Mouse (Mus musculus): ENCODE data around the gene Rnase9. TPM values are rescaled to one million over a fixed set of nuclear protein-coding genes. Genes with fewer than 3 reads are reported as not detected.
A peak's percentile ranks its signal among the peaks of the same experiment; 100 is the strongest.

Rnase9 gene
- polyA plus RNA-seq, 1 experiment from 2014 or later = 0.14 TPM

DNA sequence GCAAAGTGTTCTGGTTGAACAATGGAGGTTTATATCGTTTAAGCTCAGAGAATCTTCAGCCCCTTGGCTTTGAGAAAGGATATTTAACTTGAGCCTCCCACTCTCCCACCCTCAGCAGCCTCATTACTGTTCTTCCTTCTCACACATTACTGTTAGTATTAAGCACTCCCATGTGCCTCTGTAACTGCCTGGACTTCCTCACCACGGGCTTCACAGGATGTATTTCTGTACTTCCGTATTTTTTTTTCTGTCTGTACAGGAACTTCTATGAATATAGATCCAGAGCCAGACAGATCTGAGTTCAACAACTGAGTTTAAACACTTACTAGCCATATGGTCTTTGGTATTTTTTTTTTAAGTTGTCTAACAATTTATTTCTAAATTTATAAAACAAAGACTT, 44.6 kb downstream of the Rnase9 start:
- no peaks in the 10 kb centered on the region for H3K9me3 ChIP-seq (ENCODE audit: low read length)
- 62% methylated on average over 3 of the region's 3 CpGs for WGBS
- ATAC-seq (ENCODE audit: low FRiP score, low TSS enrichment) = no peak
- no peak overlapping the region for H3K27ac ChIP-seq (ENCODE audit: low read length)
- no peaks in the 10 kb centered on the region for H3K36me3 ChIP-seq (ENCODE audit: insufficient read depth, low read length)
- H3K4me1 ChIP-seq (ENCODE audit: insufficient read depth, low read length) = peaks cover 10% of the 10 kb centered on the region; the same call in 1 of the 2 replicates
- no peaks in the 10 kb centered on the region for H3K27me3 ChIP-seq (ENCODE audit: insufficient read depth, low read length)
- no peak overlapping the region for H3K9ac ChIP-seq (replicated peaks; ENCODE audit: low read length)
- H3K4me3 ChIP-seq (ENCODE audit: low read length) = no peak overlapping the region
- no peak overlapping the region for H3K4me2 ChIP-seq (replicated peaks; ENCODE audit: low read depth, low read length)

DNA sequence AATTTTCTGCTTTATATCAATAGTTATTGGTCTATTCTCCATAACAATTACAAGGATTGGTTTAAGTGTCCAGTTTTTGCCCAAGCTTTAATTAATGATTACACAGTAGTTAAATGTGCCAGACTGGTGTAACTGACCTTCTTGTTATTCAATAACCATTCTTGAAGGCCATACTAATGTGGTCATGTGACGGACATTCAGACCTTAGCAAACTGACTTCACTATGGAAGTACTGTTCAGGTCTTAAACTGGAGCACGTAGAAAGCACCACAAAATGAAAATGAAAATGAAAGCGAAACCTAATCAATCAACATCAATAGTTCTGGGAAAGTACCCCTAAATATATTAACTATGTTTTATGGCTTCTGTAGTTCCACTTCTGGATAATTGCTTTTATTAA, 50.6 kb downstream of the Rnase9 start:
- Histone ChIP-seq H3K27me3 (ENCODE audit: insufficient read depth, low read length) (no peaks in the 10 kb centered on the region), H3K9ac (replicated peaks; ENCODE audit: low read length) (no peak overlapping the region), H3K9me3 (ENCODE audit: low read length) (no peaks in the 10 kb centered on the region), H3K4me2 (replicated peaks; ENCODE audit: low read depth, low read length) (no peak overlapping the region), H3K27ac (ENCODE audit: low read length) (peak overlapping the region; percentile 36; the same call in 1 of the 2 replicates), H3K36me3 (ENCODE audit: insufficient read depth, low read length) (no peaks in the 10 kb centered on the region), H3K4me3 (ENCODE audit: low read length) (no peak overlapping the region), H3K4me1 (ENCODE audit: insufficient read depth, low read length) (peaks cover 3% of the 10 kb centered on the region; the same call in 1 of the 2 replicates)
- 77% methylated on average over 3 of the region's 3 CpGs for WGBS
- ATAC-seq (ENCODE audit: low FRiP score, low TSS enrichment) = peak; percentile 87; the same call in 1 of the 2 replicates

Other genes starting within 250 kb of the Rnase9 start
- not detected in 2 replicates for gene Ccnb1ip1, start 234.1 kb downstream of the Rnase9 start, polyA plus RNA-seq (2015; fragmentation: Nextera tagmentation; extraction: Ambion mirVana)
- 61.8 and 70.2 TPM in 2 replicates for gene Parp2, start 234.0 kb downstream of the Rnase9 start, polyA plus RNA-seq (2015; fragmentation: Nextera tagmentation; extraction: Ambion mirVana)
- 9.6 and 10.2 TPM in 2 replicates for gene Tep1, start 171.3 kb downstream of the Rnase9 start, polyA plus RNA-seq (2015; fragmentation: Nextera tagmentation; extraction: Ambion mirVana)
- 0.27 and 0.41 TPM in 2 replicates for gene Klhl33, start 144.4 kb downstream of the Rnase9 start, polyA plus RNA-seq (2015; fragmentation: Nextera tagmentation; extraction: Ambion mirVana)
- gene Osgep, start 117.0 kb downstream of the Rnase9 start, polyA plus RNA-seq (2015; fragmentation: Nextera tagmentation; extraction: Ambion mirVana) = 176 and 196 TPM in 2 replicates
- 276 and 285 TPM in 2 replicates for gene Apex1, start 116.9 kb downstream of the Rnase9 start, polyA plus RNA-seq (2015; fragmentation: Nextera tagmentation; extraction: Ambion mirVana)
- 57.7 and 60.8 TPM in 2 replicates for gene Pip4p1, start 111.0 kb downstream of the Rnase9 start, polyA plus RNA-seq (2015; fragmentation: Nextera tagmentation; extraction: Ambion mirVana)
- gene Pnp, start 110.8 kb downstream of the Rnase9 start, polyA plus RNA-seq (2015; fragmentation: Nextera tagmentation; extraction: Ambion mirVana) = 78.2 and 79.3 TPM in 2 replicates
- gene Gm49342, start 97.4 kb downstream of the Rnase9 start, polyA plus RNA-seq (2015; fragmentation: Nextera tagmentation; extraction: Ambion mirVana) = not detected in 2 replicates
- gene Pnp2, start 85.9 kb downstream of the Rnase9 start, polyA plus RNA-seq (2015; fragmentation: Nextera tagmentation; extraction: Ambion mirVana) = 0.66 TPM in 1 of 2 replicates, not detected in the other
- not detected in 2 replicates for gene Rnase10, start 34.1 kb downstream of the Rnase9 start, polyA plus RNA-seq (2015; fragmentation: Nextera tagmentation; extraction: Ambion mirVana)
- 0.44 TPM in 1 of 2 replicates, not detected in the other for gene Rnase11, start 8.3 kb upstream of the Rnase9 start, polyA plus RNA-seq (2015; fragmentation: Nextera tagmentation; extraction: Ambion mirVana)
- 9.0 and 10.2 TPM in 2 replicates for gene Rnase12, start 15.8 kb upstream of the Rnase9 start, polyA plus RNA-seq (2015; fragmentation: Nextera tagmentation; extraction: Ambion mirVana)
- gene Olfr750, start 32.6 kb upstream of the Rnase9 start, polyA plus RNA-seq (2015; fragmentation: Nextera tagmentation; extraction: Ambion mirVana) = not detected in 2 replicates
- 45.5 and 47.7 TPM in 2 replicates for gene Rnase4, start 49.2 kb upstream of the Rnase9 start, polyA plus RNA-seq (2015; fragmentation: Nextera tagmentation; extraction: Ambion mirVana)
- 8.6 and 8.9 TPM in 2 replicates for gene Ang, start 49.3 kb upstream of the Rnase9 start, polyA plus RNA-seq (2015; fragmentation: Nextera tagmentation; extraction: Ambion mirVana)
- gene Eddm3b, start 72.6 kb upstream of the Rnase9 start, polyA plus RNA-seq (2015; fragmentation: Nextera tagmentation; extraction: Ambion mirVana) = 1.5 and 2.2 TPM in 2 replicates
- 0.64 and 0.89 TPM in 2 replicates for gene Rnase6, start 82.0 kb upstream of the Rnase9 start, polyA plus RNA-seq (2015; fragmentation: Nextera tagmentation; extraction: Ambion mirVana)
- gene Rnase1, start 104.9 kb upstream of the Rnase9 start, polyA plus RNA-seq (2015; fragmentation: Nextera tagmentation; extraction: Ambion mirVana) = 0.26 and 0.66 TPM in 2 replicates
- gene Rnase2b, start 120.4 kb upstream of the Rnase9 start, polyA plus RNA-seq (2015; fragmentation: Nextera tagmentation; extraction: Ambion mirVana) = not detected in 2 replicates
- not detected in 2 replicates for gene Ang2, start 157.3 kb upstream of the Rnase9 start, polyA plus RNA-seq (2015; fragmentation: Nextera tagmentation; extraction: Ambion mirVana)
- not detected in 2 replicates for gene Ear14, start 161.5 kb upstream of the Rnase9 start, polyA plus RNA-seq (2015; fragmentation: Nextera tagmentation; extraction: Ambion mirVana)
- not detected in 2 replicates for gene Rnase2a, start 214.2 kb upstream of the Rnase9 start, polyA plus RNA-seq (2015; fragmentation: Nextera tagmentation; extraction: Ambion mirVana)